Mouse (Mus musculus): ENCODE measurements at regions not wholly inside any gene's neighbourhood (a gene's known extent, or its start where the extent isn't known, plus 50 kb on each side); places are given as distances from the start of the nearest gene placed in this dataset.

- H3K9ac ChIP-seq (ENCODE audit: low read length), result no peak overlapping the region
- H3K4me2 ChIP-seq (ENCODE audit: low read depth, low read length), result no peak overlapping the region
- H3K9me3 ChIP-seq (replicated peaks; ENCODE audit: control insufficient read depth, low read length), result no peaks in the 10 kb centered on the region
- no peak for ATAC-seq (ENCODE audit: insufficient read depth, low FRiP score)
- no peak overlapping the region for H3K4me3 ChIP-seq (replicated peaks; ENCODE audit: low read length)
- H3K4me1 ChIP-seq (ENCODE audit: control insufficient read depth, insufficient read depth, low read length), result peaks cover 13% of the 10 kb centered on the region
- H3K27me3 ChIP-seq (ENCODE audit: control insufficient read depth, insufficient read depth, low read length), result no peaks in the 10 kb centered on the region
- 65% methylated on average over 4 of the region's 4 CpGs for WGBS
- H3K27ac ChIP-seq (ENCODE audit: low read length), result peak overlapping the region; percentile 69
- no peaks in the 10 kb centered on the region for H3K36me3 ChIP-seq (ENCODE audit: control insufficient read depth, insufficient read depth, low read length)
Measured at GRCm38 (mm10) chr4:56373167-56373566, 366.7 kb upstream of the Gm26657 start.

DNA sequence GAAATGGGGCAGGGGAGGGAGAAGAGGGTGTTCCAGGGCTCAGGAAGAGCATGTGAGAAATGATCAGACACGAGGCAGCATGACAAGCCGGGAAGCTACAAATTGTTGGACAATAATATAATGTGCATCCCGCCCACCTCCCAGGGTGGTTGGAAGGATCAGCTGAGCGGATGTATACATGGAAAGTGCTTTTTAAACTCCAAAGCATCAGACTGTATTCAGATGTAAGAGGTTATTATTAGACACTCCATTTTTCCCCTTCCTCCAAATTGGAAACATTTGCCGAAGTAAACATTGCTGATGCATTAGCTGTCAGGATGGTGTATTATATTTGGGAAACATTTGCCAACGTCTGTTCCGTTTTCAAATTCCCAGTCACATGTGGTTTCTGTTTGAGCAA is 367.2 kb upstream of the Gm26657 start:
- Histone ChIP-seq H3K27ac (ENCODE audit: low read length) (peak overlapping the region; percentile 52), H3K4me1 (ENCODE audit: control insufficient read depth, insufficient read depth, low read length) (peaks cover 13% of the 10 kb centered on the region), H3K9me3 (replicated peaks; ENCODE audit: control insufficient read depth, low read length) (no peaks in the 10 kb centered on the region), H3K4me2 (ENCODE audit: low read depth, low read length) (no peak overlapping the region), H3K36me3 (ENCODE audit: control insufficient read depth, insufficient read depth, low read length) (no peaks in the 10 kb centered on the region), H3K27me3 (ENCODE audit: control insufficient read depth, insufficient read depth, low read length) (no peaks in the 10 kb centered on the region), H3K9ac (ENCODE audit: low read length) (no peak overlapping the region), H3K4me3 (replicated peaks; ENCODE audit: low read length) (no peak overlapping the region)
- 33% methylated on average over 7 of the region's 7 CpGs for WGBS
- ATAC-seq (ENCODE audit: insufficient read depth, low FRiP score), result peak; percentile 66; the same call in 1 of the 2 replicates

DNA sequence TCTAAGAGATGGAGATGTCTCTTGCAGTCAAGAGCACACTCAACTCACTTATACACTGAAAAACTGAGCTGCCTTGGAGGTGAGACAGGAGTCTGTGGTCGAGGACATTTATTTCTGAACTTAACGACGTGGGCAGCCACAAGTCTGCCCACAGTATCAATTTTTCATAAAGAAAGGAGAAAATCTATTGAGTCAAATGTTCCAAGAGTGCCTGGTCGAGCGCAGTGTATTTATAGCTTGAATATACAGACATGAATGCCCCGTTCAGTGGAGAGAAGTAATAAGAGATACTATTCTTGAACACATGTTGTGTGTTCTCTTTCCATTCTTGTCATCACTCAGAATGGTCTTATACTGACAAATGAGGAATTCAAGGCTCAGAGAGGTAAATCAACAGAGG is 375.3 kb upstream of the Gm26657 start:
- Histone ChIP-seq H3K4me3 (replicated peaks; ENCODE audit: low read length) (no peak overlapping the region), H3K4me1 (ENCODE audit: control insufficient read depth, insufficient read depth, low read length) (peaks cover 4% of the 10 kb centered on the region; the same call in 1 of the 2 replicates), H3K9me3 (replicated peaks; ENCODE audit: control insufficient read depth, low read length) (no peaks in the 10 kb centered on the region), H3K9ac (ENCODE audit: low read length) (no peak overlapping the region), H3K4me2 (ENCODE audit: low read depth, low read length) (no peak overlapping the region), H3K27ac (ENCODE audit: low read length) (no peak overlapping the region), H3K27me3 (ENCODE audit: control insufficient read depth, insufficient read depth, low read length) (no peaks in the 10 kb centered on the region), H3K36me3 (ENCODE audit: control insufficient read depth, insufficient read depth, low read length) (no peaks in the 10 kb centered on the region)
- ATAC-seq (ENCODE audit: insufficient read depth, low FRiP score), result no peak
- 67% methylated on average over 6 of the region's 6 CpGs for WGBS

DNA sequence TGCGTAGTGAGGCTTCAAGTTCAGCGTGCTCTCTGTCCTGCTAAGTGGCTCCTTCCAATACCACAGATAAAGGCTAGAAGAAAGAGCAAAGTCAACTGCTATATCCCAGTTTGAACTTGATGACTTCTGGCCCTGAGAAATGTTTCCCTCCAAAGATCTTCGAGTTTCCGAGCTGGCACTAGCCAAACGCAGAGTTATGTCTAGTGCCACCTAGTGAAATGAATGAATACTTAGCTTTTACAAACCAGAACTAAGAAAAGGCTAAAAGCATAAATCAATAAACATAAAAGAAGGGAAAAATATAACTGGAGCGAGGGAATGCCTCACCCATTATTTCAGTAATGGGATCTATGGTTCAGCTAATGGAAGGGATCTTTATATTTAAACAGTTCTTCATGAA is 377.7 kb upstream of the Gm26657 start:
- no peaks in the 10 kb centered on the region for H3K36me3 ChIP-seq (ENCODE audit: control insufficient read depth, insufficient read depth, low read length)
- H3K4me1 ChIP-seq (ENCODE audit: control insufficient read depth, insufficient read depth, low read length), result peaks cover 4% of the 10 kb centered on the region; the same call in 1 of the 2 replicates
- H3K4me2 ChIP-seq (ENCODE audit: low read depth, low read length), result no peak overlapping the region
- ATAC-seq (ENCODE audit: insufficient read depth, low FRiP score), result no peak
- no peaks in the 10 kb centered on the region for H3K9me3 ChIP-seq (replicated peaks; ENCODE audit: control insufficient read depth, low read length)
- WGBS, result 40% methylated on average over 6 of the region's 6 CpGs
- H3K9ac ChIP-seq (ENCODE audit: low read length), result no peak overlapping the region
- H3K27me3 ChIP-seq (ENCODE audit: control insufficient read depth, insufficient read depth, low read length), result no peaks in the 10 kb centered on the region
- H3K27ac ChIP-seq (ENCODE audit: low read length), result no peak overlapping the region
- H3K4me3 ChIP-seq (replicated peaks; ENCODE audit: low read length), result no peak overlapping the region

DNA sequence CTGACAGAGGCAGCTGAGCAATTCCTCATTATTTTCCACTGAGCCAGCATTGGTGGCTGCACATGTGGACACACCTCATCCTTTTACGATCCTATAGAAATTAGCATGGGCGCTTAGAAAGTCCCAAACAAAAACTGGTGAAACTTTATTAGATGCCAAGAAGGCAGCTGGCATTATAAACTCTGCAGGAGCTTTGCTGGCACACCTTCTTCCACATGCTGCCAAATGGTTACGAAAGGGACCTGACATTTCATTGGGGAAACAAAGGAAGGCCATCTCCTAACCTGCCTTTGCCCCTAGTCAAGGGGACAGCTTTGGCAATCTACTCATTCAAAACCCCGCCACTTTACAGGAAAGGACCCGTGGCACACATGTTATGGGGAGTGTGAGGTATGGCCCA is 390.7 kb upstream of the Gm26657 start:
- H3K27me3 ChIP-seq (ENCODE audit: control insufficient read depth, insufficient read depth, low read length), result no peaks in the 10 kb centered on the region
- no peaks in the 10 kb centered on the region for H3K9me3 ChIP-seq (replicated peaks; ENCODE audit: control insufficient read depth, low read length)
- no peak overlapping the region for H3K4me3 ChIP-seq (replicated peaks; ENCODE audit: low read length)
- H3K27ac ChIP-seq (ENCODE audit: low read length), result no peak overlapping the region
- ATAC-seq (ENCODE audit: insufficient read depth, low FRiP score), result no peak
- H3K36me3 ChIP-seq (ENCODE audit: control insufficient read depth, insufficient read depth, low read length), result no peaks in the 10 kb centered on the region
- H3K9ac ChIP-seq (ENCODE audit: low read length), result no peak overlapping the region
- 85% methylated on average over 5 of the region's 5 CpGs for WGBS
- no peak overlapping the region for H3K4me2 ChIP-seq (ENCODE audit: low read depth, low read length)
- H3K4me1 ChIP-seq (ENCODE audit: control insufficient read depth, insufficient read depth, low read length), result no peaks in the 10 kb centered on the region

- WGBS, result 80% methylated on average over 5 of the region's 5 CpGs
- no peaks in the 10 kb centered on the region for H3K27me3 ChIP-seq (ENCODE audit: control insufficient read depth, insufficient read depth, low read length)
- ATAC-seq (ENCODE audit: insufficient read depth, low FRiP score), result no peak
- no peak overlapping the region for H3K9ac ChIP-seq (ENCODE audit: low read length)
- H3K4me1 ChIP-seq (ENCODE audit: control insufficient read depth, insufficient read depth, low read length), result peaks cover 3% of the 10 kb centered on the region
- H3K27ac ChIP-seq (ENCODE audit: low read length), result no peak overlapping the region
- no peaks in the 10 kb centered on the region for H3K9me3 ChIP-seq (replicated peaks; ENCODE audit: control insufficient read depth, low read length)
- no peaks in the 10 kb centered on the region for H3K36me3 ChIP-seq (ENCODE audit: control insufficient read depth, insufficient read depth, low read length)
- no peak overlapping the region for H3K4me3 ChIP-seq (replicated peaks; ENCODE audit: low read length)
- no peak overlapping the region for H3K4me2 ChIP-seq (ENCODE audit: low read depth, low read length)
Measured at GRCm38 (mm10) chr4:56325156-56325555, 414.7 kb upstream of the Gm26657 start.

DNA sequence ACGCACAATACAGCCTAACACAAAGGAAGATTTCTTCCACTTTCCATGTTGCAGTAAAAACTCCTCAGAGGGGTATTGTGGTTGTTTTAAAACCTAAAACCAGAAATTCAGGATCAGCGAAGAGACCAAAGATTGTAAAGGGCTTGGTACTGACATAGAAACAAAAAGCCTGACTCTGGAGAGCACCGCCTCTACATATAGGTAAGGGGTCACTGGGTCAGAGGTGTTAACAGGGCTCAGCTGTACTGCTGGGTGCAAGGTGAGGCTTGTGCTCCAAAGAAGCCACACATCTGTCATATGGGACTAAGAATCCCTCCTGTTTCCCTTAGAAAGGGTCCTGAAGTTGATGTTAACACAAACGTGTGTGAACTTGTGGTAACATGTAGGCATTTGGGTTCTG is 420.7 kb upstream of the Gm26657 start:
- Histone ChIP-seq H3K36me3 (ENCODE audit: control insufficient read depth, insufficient read depth, low read length) (no peaks in the 10 kb centered on the region), H3K4me1 (ENCODE audit: control insufficient read depth, insufficient read depth, low read length) (peaks cover 4% of the 10 kb centered on the region), H3K4me3 (replicated peaks; ENCODE audit: low read length) (no peak overlapping the region), H3K27me3 (ENCODE audit: control insufficient read depth, insufficient read depth, low read length) (no peaks in the 10 kb centered on the region), H3K9ac (ENCODE audit: low read length) (no peak overlapping the region), H3K27ac (ENCODE audit: low read length) (peak overlapping the region; percentile 79), H3K9me3 (replicated peaks; ENCODE audit: control insufficient read depth, low read length) (no peaks in the 10 kb centered on the region), H3K4me2 (ENCODE audit: low read depth, low read length) (no peak overlapping the region)
- WGBS, result 71% methylated on average over 4 of the region's 4 CpGs
- ATAC-seq (ENCODE audit: insufficient read depth, low FRiP score), result peak; percentile 74

- H3K9ac ChIP-seq (ENCODE audit: low read length), result no peak overlapping the region
- WGBS, result 56% methylated on average over 6 of the region's 6 CpGs
- H3K4me1 ChIP-seq (ENCODE audit: control insufficient read depth, insufficient read depth, low read length), result peaks cover 11% of the 10 kb centered on the region; the same call in 1 of the 2 replicates
- no peak overlapping the region for H3K4me2 ChIP-seq (ENCODE audit: low read depth, low read length)
- H3K36me3 ChIP-seq (ENCODE audit: control insufficient read depth, insufficient read depth, low read length), result no peaks in the 10 kb centered on the region
- no peaks in the 10 kb centered on the region for H3K27me3 ChIP-seq (ENCODE audit: control insufficient read depth, insufficient read depth, low read length)
- no peak overlapping the region for H3K4me3 ChIP-seq (replicated peaks; ENCODE audit: low read length)
- peak overlapping the region; percentile 53; the same call in 1 of the 2 replicates for H3K27ac ChIP-seq (ENCODE audit: low read length)
- 0 out of 2 replicates have a peak, but pooled peaks have one; percentile 50 for ATAC-seq (ENCODE audit: insufficient read depth, low FRiP score)
- H3K9me3 ChIP-seq (replicated peaks; ENCODE audit: control insufficient read depth, low read length), result no peaks in the 10 kb centered on the region
Measured at GRCm38 (mm10) chr4:56305664-56306330, 434.1 kb upstream of the Gm26657 start.

- H3K9ac ChIP-seq (ENCODE audit: low read length), result no peak overlapping the region
- no peak; the same call in 1 of the 2 replicates for ATAC-seq (ENCODE audit: insufficient read depth, low FRiP score)
- WGBS, result 15% methylated on average over 2 of the region's 2 CpGs
- H3K4me2 ChIP-seq (ENCODE audit: low read depth, low read length), result no peak overlapping the region
- H3K4me1 ChIP-seq (ENCODE audit: control insufficient read depth, insufficient read depth, low read length), result peaks cover 11% of the 10 kb centered on the region; the same call in 1 of the 2 replicates
- H3K4me3 ChIP-seq (replicated peaks; ENCODE audit: low read length), result no peak overlapping the region
- no peaks in the 10 kb centered on the region for H3K36me3 ChIP-seq (ENCODE audit: control insufficient read depth, insufficient read depth, low read length)
- H3K9me3 ChIP-seq (replicated peaks; ENCODE audit: control insufficient read depth, low read length), result no peaks in the 10 kb centered on the region
- no peak overlapping the region for H3K27ac ChIP-seq (ENCODE audit: low read length)
- no peaks in the 10 kb centered on the region for H3K27me3 ChIP-seq (ENCODE audit: control insufficient read depth, insufficient read depth, low read length)
Measured at GRCm38 (mm10) chr4:56304275-56304674, 435.6 kb upstream of the Gm26657 start.

Data from stomach, embryonic 16.5 days (tissue).